8 mouse cellular contexts compared by ENCODE assay signal in genomic region chr9:20990861-20991260, GRCm38 (mm10). TPM values are rescaled to one million over a fixed set of nuclear protein-coding genes. Genes with fewer than 3 reads are reported as not detected.
DNase-seq lines count a peak whose midpoint lies in the region; ATAC-seq lines count a peak whose summit lies in the region.

No protein-coding gene starts in this region.

- H3K9me3 ChIP-seq in embryonic facial prominence, embryonic 15.5 days (replicated peaks): no peaks in the 10 kb centered on the region
- H3K9me3 ChIP-seq in kidney, embryonic 16.5 days (ENCODE audit: low read length): no peaks in the 10 kb centered on the region

- peak overlapping the region; percentile 67 for H3K27ac ChIP-seq in embryonic facial prominence, embryonic 15.5 days (replicated peaks)
- H3K27ac ChIP-seq in kidney, embryonic 16.5 days (ENCODE audit: low read length): no peak overlapping the region

- H3K9ac ChIP-seq in embryonic facial prominence, embryonic 15.5 days: no peak overlapping the region
- no peak overlapping the region for H3K9ac ChIP-seq in kidney, embryonic 16.5 days (replicated peaks; ENCODE audit: low read length)

- 5% methylated on average over 10 of the region's 10 CpGs for WGBS in embryonic facial prominence, embryonic 15.5 days
- WGBS in kidney, embryonic 16.5 days: 6% methylated on average over 10 of the region's 10 CpGs

- 0 out of 2 replicates have a peak overlapping the region, but pooled peaks have one; percentile 12 for H3K4me3 ChIP-seq in embryonic facial prominence, embryonic 15.5 days (replicated peaks)
- 0 out of 2 replicates have a peak overlapping the region, but pooled peaks have one; percentile 0 for H3K4me3 ChIP-seq in kidney, embryonic 16.5 days (ENCODE audit: low read length)

- peaks cover 41% of the 10 kb centered on the region for H3K4me1 ChIP-seq in embryonic facial prominence, embryonic 15.5 days
- peaks cover 12% of the 10 kb centered on the region; the same call in 1 of the 2 replicates for H3K4me1 ChIP-seq in kidney, embryonic 16.5 days (ENCODE audit: insufficient read depth, low read length)

- ATAC-seq in embryonic facial prominence, embryonic 15.5 days (ENCODE audit: insufficient number of reproducible peaks, low FRiP score, low TSS enrichment, low read depth): peak; percentile 56; the same call in 1 of the 2 replicates
- ATAC-seq in kidney, embryonic 16.5 days (ENCODE audit: low FRiP score, low TSS enrichment): peak; percentile 35; the same call in 1 of the 2 replicates

- peak; percentile 24 for DNase-seq in gastrocnemius, postnatal 14 days
- no peak for DNase-seq in gastrocnemius, postnatal 25 days
- peak; percentile 71 for DNase-seq in lung, postnatal 14 days
- no peak for DNase-seq in right cerebral cortex, postnatal 4 days
- DNase-seq in layer of hippocampus, postnatal 14 days (ENCODE audit: low spot score in 2 of 2): no peak
- DNase-seq in spleen, postnatal 4 days (ENCODE audit: low spot score in 2 of 2): no peak

- no peaks in the 10 kb centered on the region for H3K27me3 ChIP-seq in embryonic facial prominence, embryonic 15.5 days
- H3K27me3 ChIP-seq in kidney, embryonic 16.5 days (ENCODE audit: insufficient read depth, low read length): no peaks in the 10 kb centered on the region

- intact Hi-C loops in gastrocnemius, postnatal 14 days (cut with DNase I; ENCODE audit: low total_unique reads): loop anchor here (5.0 kb wide), 1 partner anchor 84 kb away; no protein-coding TSS in a partner anchor

- H3K36me3 ChIP-seq in embryonic facial prominence, embryonic 15.5 days: no peaks in the 10 kb centered on the region
- H3K36me3 ChIP-seq in kidney, embryonic 16.5 days (ENCODE audit: insufficient read depth, low read length): no peaks in the 10 kb centered on the region

- peak overlapping the region; percentile 38 for H3K4me2 ChIP-seq in embryonic facial prominence, embryonic 15.5 days (replicated peaks)
- peak overlapping the region; percentile 36 for H3K4me2 ChIP-seq in kidney, embryonic 16.5 days (replicated peaks; ENCODE audit: low read depth, low read length)

RNA-seq across cellular contexts. Expression of gene Mrpl4, which starts 11.7 kb away (rescaled TPM):
- 10 to 100 TPM; 50.8 to 54.9 TPM for total RNA-seq in gastrocnemius, postnatal 14 days (2021)
- 10 to 100 TPM; 61.9 to 62.8 TPM for total RNA-seq in gastrocnemius, postnatal 25 days (2021)
- 122 and 126 TPM in 2 replicates for polyA plus RNA-seq in embryonic facial prominence, embryonic 15.5 days (2015; fragmentation: Nextera tagmentation; extraction: Ambion mirVana)
- 161 and 169 TPM in 2 replicates for polyA plus RNA-seq in kidney, embryonic 16.5 days (2015; fragmentation: Nextera tagmentation; extraction: Ambion mirVana)
- 10 to 100 TPM; 60.4 to 62.8 TPM for total RNA-seq in layer of hippocampus, postnatal 14 days (2021)

RNA-seq across cellular contexts. Expression of gene S1pr2, which starts 14.3 kb away (rescaled TPM):
- 1 to 10 TPM; 4.5 to 7.8 TPM for total RNA-seq in gastrocnemius, postnatal 14 days (2021)
- 1 to 10 TPM; 2.3 to 3.6 TPM for total RNA-seq in gastrocnemius, postnatal 25 days (2021)
- polyA plus RNA-seq in embryonic facial prominence, embryonic 15.5 days (2015; fragmentation: Nextera tagmentation; extraction: Ambion mirVana): 61.8 and 68.5 TPM in 2 replicates
- 35.1 and 37.7 TPM in 2 replicates for polyA plus RNA-seq in kidney, embryonic 16.5 days (2015; fragmentation: Nextera tagmentation; extraction: Ambion mirVana)
- total RNA-seq in layer of hippocampus, postnatal 14 days (2021): 1 to 10 TPM; 2.1 to 3.5 TPM

RNA-seq across cellular contexts. Expression of gene Icam1, which starts 24.9 kb away (rescaled TPM):
- total RNA-seq in gastrocnemius, postnatal 14 days (2021): 1 to 10 TPM; 3.1 to 3.4 TPM
- total RNA-seq in gastrocnemius, postnatal 25 days (2021): 1 to 10 TPM; 1.6 to 3.0 TPM
- polyA plus RNA-seq in embryonic facial prominence, embryonic 15.5 days (2015; fragmentation: Nextera tagmentation; extraction: Ambion mirVana): 20.7 and 21.7 TPM in 2 replicates
- 14.2 and 18.0 TPM in 2 replicates for polyA plus RNA-seq in kidney, embryonic 16.5 days (2015; fragmentation: Nextera tagmentation; extraction: Ambion mirVana)
- 1 to 10 TPM; 2.9 to 3.2 TPM for total RNA-seq in layer of hippocampus, postnatal 14 days (2021)

RNA-seq across cellular contexts. Expression of gene Dnmt1, which starts 31.2 kb away (rescaled TPM):
- 10 to 100 TPM; 11.6 to 12.8 TPM for total RNA-seq in gastrocnemius, postnatal 14 days (2021)
- 10 to 100 TPM in 1 of 2 experiments, 1 to 10 TPM in 1; 6.5 to 10.5 TPM for total RNA-seq in gastrocnemius, postnatal 25 days (2021)
- 77.2 and 78.4 TPM in 2 replicates for polyA plus RNA-seq in embryonic facial prominence, embryonic 15.5 days (2015; fragmentation: Nextera tagmentation; extraction: Ambion mirVana)
- polyA plus RNA-seq in kidney, embryonic 16.5 days (2015; fragmentation: Nextera tagmentation; extraction: Ambion mirVana): 107 and 110 TPM in 2 replicates
- total RNA-seq in layer of hippocampus, postnatal 14 days (2021): 10 to 100 TPM; 35.5 to 37.1 TPM

RNA-seq across cellular contexts. Expression of gene Icam4, which starts 38.3 kb away (rescaled TPM):
- total RNA-seq in gastrocnemius, postnatal 14 days (2021): under 1 TPM; 0.29 to 0.43 TPM
- total RNA-seq in gastrocnemius, postnatal 25 days (2021): 1 to 10 TPM; 1.0 to 1.6 TPM
- 0.59 and 1.0 TPM in 2 replicates for polyA plus RNA-seq in embryonic facial prominence, embryonic 15.5 days (2015; fragmentation: Nextera tagmentation; extraction: Ambion mirVana)
- 0.84 and 0.91 TPM in 2 replicates for polyA plus RNA-seq in kidney, embryonic 16.5 days (2015; fragmentation: Nextera tagmentation; extraction: Ambion mirVana)
- total RNA-seq in layer of hippocampus, postnatal 14 days (2021): under 1 TPM; 0.41 to 0.44 TPM

Comparison
In these comparisons a context has a peak if more than half of its experiments do, and no peak if none do; other contexts are left out.
1. DNase-seq: peak in gastrocnemius, postnatal 14 days (single experiment) and lung, postnatal 14 days (single experiment); none in gastrocnemius, postnatal 25 days (single experiment), right cerebral cortex, postnatal 4 days (single experiment), layer of hippocampus, postnatal 14 days (0 of 2) and spleen, postnatal 4 days (0 of 2).